Mouse (Mus musculus) heart, embryonic 13.5 days (tissue): ENCODE data around the gene Snurf. TPM values are rescaled to one million over a fixed set of nuclear protein-coding genes. Genes with fewer than 3 reads are reported as not detected.

ENCODE experiments used
- polyA plus RNA-seq: library from polyadenylated mRNA; unstranded; fragments of >200 nt; fragmentation: Nextera tagmentation; extraction: Ambion mirVana; gene quantifications from 2 replicates; pipeline ENCODE4 v1.2.1, GENCODE M21; 2015

The Snurf gene
- polyA plus RNA-seq, 1 experiment from 2014 or later: 50.4 TPM

Other genes starting within 250 kb of the Snurf start
- 0.11 and 0.48 TPM in 2 replicates for gene Gm38393, start within 50 bp of the Snurf start, polyA plus RNA-seq
- 51.7 and 59.1 TPM in 2 replicates for gene Snrpn, start 135.2 kb upstream of the Snurf start, polyA plus RNA-seq